Mouse (Mus musculus) neural tube, embryonic 13.5 days (tissue): ENCODE results near the gene Npvf. TPM values are rescaled to one million over a fixed set of nuclear protein-coding genes. Genes with fewer than 3 reads are reported as not detected.
"Not testable (repeated sequence)": the region's sequence is repeated elsewhere in the genome, so short reads cannot be mapped to it uniquely, and the experiment has no call there.

ENCODE experiments used
- ATAC-seq: fragments of 200-750 bp; cut with Nextera tagmentation; 2 replicates; pipeline ENCODE4 v1.8.0; 2017; ENCODE audit warnings: low read depth, mild to moderate bottlenecking, moderate TSS enrichment, moderate library complexity
- H3K27ac ChIP-seq: fragments of 300-500 bp; sonication (generic); replicated peaks from 2 replicates; pipeline ENCODE4 v1.5.1; 2015; ENCODE audit warnings: moderate library complexity, mild to moderate bottlenecking, inconsistent platforms
- H3K27me3 ChIP-seq: fragments of 300-500 bp; sonication (generic); 2 replicates; pipeline ENCODE4 v1.6.1; 2015; ENCODE audit warnings: mild to moderate bottlenecking, inconsistent platforms
- H3K36me3 ChIP-seq: fragments of 300-500 bp; sonication (generic); 2 replicates; pipeline ENCODE4 v1.6.1; 2015; ENCODE audit warnings: mild to moderate bottlenecking, inconsistent platforms
- H3K4me1 ChIP-seq: fragments of 300-500 bp; sonication (generic); replicated peaks from 2 replicates; pipeline ENCODE4 v1.6.1; 2015; ENCODE audit warnings: inconsistent platforms
- H3K4me2 ChIP-seq: fragments of 300-500 bp; sonication (generic); 2 replicates; pipeline ENCODE4 v1.6.1; 2015; ENCODE audit warnings: inconsistent platforms, mild to moderate bottlenecking, moderate library complexity
- H3K4me3 ChIP-seq: fragments of 300-500 bp; sonication (generic); 2 replicates; pipeline ENCODE4 v1.5.1; 2015; ENCODE audit warnings: mild to moderate bottlenecking, inconsistent platforms
- H3K9ac ChIP-seq: fragments of 300-500 bp; sonication (generic); 2 replicates; pipeline ENCODE4 v1.6.1; 2015; ENCODE audit warnings: moderate library complexity, mild to moderate bottlenecking, inconsistent platforms
- H3K9me3 ChIP-seq: fragments of 300-500 bp; sonication (generic); 2 replicates; pipeline ENCODE4 v1.6.1; 2016; ENCODE audit warnings: inconsistent platforms
- WGBS: fragments of 180-500 bp; shearing (Covaris S2); methylation state at CpG from one replicate; pipeline ENCODE4 v1.1.7; 2015; 5-methylcytosine and 5-hydroxymethylcytosine counted together
- polyA plus RNA-seq: library from polyadenylated mRNA; unstranded; fragments of >200 nt; fragmentation: Nextera tagmentation; extraction: Ambion mirVana; gene quantifications from 2 replicates; pipeline ENCODE4 v1.2.1, GENCODE M21; 2015

Npvf gene
- polyA plus RNA-seq, 1 experiment from 2014 or later, result not detected

- ATAC-seq, H3K27me3 ChIP-seq, H3K9ac ChIP-seq, H3K27ac ChIP-seq, H3K36me3 ChIP-seq, H3K9me3 ChIP-seq, H3K4me2 ChIP-seq, H3K4me1 ChIP-seq, H3K4me3 ChIP-seq: not testable (repeated sequence)
- 96% methylated on average over 1 of the region's 1 CpGs for WGBS
Observed at GRCm38 (mm10) chr6:50618273-50618672, 36.0 kb downstream of the Npvf start.

- Histone ChIP-seq H3K4me2 (no peak overlapping the region), H3K9me3 (no peaks in the 10 kb centered on the region), H3K27me3 (no peaks in the 10 kb centered on the region), H3K9ac (no peak overlapping the region), H3K4me1 (peaks cover 21% of the 10 kb centered on the region), H3K36me3 (no peaks in the 10 kb centered on the region), H3K4me3 (no peak overlapping the region), H3K27ac (no peak overlapping the region)
- WGBS, result 35% methylated on average over 4 of the region's 4 CpGs
- no peak for ATAC-seq
Observed at GRCm38 (mm10) chr6:50601620-50602019, 52.6 kb downstream of the Npvf start.

Other genes with a start within 250 kb of the Npvf start
- 5.0 and 5.1 TPM in 2 replicates for gene Osbpl3, start 198.2 kb downstream of the Npvf start, polyA plus RNA-seq
- gene Cycs, start 87.9 kb downstream of the Npvf start, polyA plus RNA-seq, result 87.9 and 88.2 TPM in 2 replicates
- gene 4921507P07Rik, start 57.8 kb downstream of the Npvf start, polyA plus RNA-seq, result 1.7 and 2.1 TPM in 2 replicates